Mouse (Mus musculus): ENCODE results near the gene Gipc2. TPM values are rescaled to one million over a fixed set of nuclear protein-coding genes. Genes with fewer than 3 reads are reported as not detected.
"Not testable (repeated sequence)": the region's sequence is repeated elsewhere in the genome, so short reads cannot be mapped to it uniquely, and the experiment has no call there.

Gipc2 gene
- polyA plus RNA-seq, 1 experiment from 2014 or later, result 3.1 TPM

DNA sequence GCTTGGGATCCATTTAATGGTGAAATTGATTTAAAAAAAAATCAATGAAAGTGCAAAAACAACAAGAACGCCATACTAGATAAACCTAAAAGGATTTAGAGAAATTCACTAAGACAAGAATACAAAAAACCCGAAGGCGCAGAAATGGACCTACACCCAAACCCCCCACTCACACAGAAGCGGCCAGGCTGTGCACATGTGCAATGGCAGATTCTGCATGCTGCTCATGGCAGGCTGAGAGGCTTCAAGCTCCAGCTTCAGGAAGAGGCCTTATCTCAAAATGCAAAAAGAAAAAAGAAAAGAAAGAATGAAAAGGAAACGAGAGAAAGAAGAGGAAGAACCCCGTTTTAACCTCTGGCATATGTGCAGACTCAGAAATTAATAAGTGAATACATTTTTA is 37.4 kb upstream of the Gipc2 start:
- H3K27ac ChIP-seq, result no peak overlapping the region
- H3K4me3 ChIP-seq, result no peak overlapping the region
- peaks cover under 1% of the 10 kb centered on the region; the same call in 1 of the 2 replicates for H3K4me1 ChIP-seq
- whole genome bisulfite sequencing, result 85% methylated on average over 6 of the region's 6 CpGs
- H3K9ac ChIP-seq, result no peak overlapping the region
- no peak overlapping the region for H3K4me2 ChIP-seq
- no peaks in the 10 kb centered on the region for H3K9me3 ChIP-seq
- no peak for ATAC-seq (ENCODE audit: insufficient number of reproducible peaks, insufficient read depth, low FRiP score, low TSS enrichment, low read depth)
- H3K27me3 ChIP-seq, result no peaks in the 10 kb centered on the region
- H3K36me3 ChIP-seq, result no peaks in the 10 kb centered on the region

DNA sequence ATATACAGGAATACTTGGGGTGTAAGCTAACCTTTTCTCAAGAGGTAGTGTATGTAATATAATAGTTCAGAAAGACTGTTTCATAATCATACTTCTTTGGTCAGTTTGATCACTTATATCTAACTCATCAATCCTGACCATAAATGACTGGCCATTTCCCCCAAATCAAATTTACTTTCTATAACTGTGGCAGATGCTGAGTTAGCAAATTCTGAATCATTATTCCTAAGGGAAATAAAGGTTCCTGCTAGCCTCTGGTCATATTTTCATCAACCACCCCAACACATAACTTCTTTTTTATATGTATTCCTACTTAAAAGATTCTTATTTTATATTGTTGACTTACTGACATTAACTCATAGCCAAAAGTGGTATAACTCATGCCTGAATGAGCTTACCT is 36.9 kb upstream of the Gipc2 start:
- Histone ChIP-seq H3K4me3 (no peak overlapping the region), H3K36me3 (no peaks in the 10 kb centered on the region), H3K4me1 (no peaks in the 10 kb centered on the region), H3K27me3 (no peaks in the 10 kb centered on the region), H3K9ac (no peak overlapping the region), H3K4me2 (no peak overlapping the region), H3K9me3 (no peaks in the 10 kb centered on the region), H3K27ac (no peak overlapping the region)
- no peak for ATAC-seq (ENCODE audit: insufficient number of reproducible peaks, insufficient read depth, low FRiP score, low TSS enrichment, low read depth)

DNA sequence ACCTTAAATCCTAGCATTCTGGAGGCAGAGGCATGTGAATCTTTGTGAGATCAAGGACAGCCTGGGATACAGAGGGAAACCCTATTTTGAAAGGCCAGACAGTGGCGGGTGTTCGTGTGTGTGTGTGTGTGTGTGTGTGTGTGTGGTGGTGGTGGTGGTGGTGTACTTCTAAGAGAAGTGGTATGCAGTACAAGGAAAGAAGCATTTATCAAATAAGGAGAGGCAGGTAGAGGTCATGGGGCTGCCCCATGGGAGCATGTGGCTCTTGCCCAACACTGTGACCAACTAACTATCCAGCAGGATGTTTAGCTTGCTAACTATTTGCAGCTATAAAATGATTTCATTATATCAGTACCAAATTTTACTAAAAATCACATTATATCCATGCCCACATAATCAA is 35.6 kb upstream of the Gipc2 start:
- H3K9ac ChIP-seq, result no peak overlapping the region
- no peaks in the 10 kb centered on the region for H3K4me1 ChIP-seq

DNA sequence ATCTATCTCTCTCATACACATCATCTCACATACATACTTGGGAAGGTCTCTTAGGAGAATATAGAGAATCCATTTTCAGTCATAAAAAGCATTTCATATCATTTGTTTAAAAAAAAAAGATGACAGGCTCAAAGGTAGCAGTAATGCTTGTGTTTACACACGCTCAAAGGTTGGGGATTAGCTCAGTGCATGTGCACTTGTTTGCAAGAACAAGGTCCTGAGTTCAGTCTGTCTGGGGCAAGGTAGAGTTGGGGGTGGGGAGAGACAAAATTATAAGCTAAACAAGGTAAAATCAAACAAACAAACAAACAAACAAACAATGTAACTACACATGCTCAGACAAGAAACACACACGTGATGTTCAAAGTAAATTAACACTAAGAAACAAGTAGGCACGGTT is 35.2 kb upstream of the Gipc2 start:
- no peaks in the 10 kb centered on the region for H3K4me1 ChIP-seq
- no peak overlapping the region for H3K9ac ChIP-seq
- H3K4me3 ChIP-seq, result no peak overlapping the region
- no peak for ATAC-seq (ENCODE audit: insufficient number of reproducible peaks, insufficient read depth, low FRiP score, low TSS enrichment, low read depth)
- H3K27ac ChIP-seq, result no peak overlapping the region
- H3K9me3 ChIP-seq, result no peaks in the 10 kb centered on the region
- H3K4me2 ChIP-seq, result no peak overlapping the region
- H3K36me3 ChIP-seq, result no peaks in the 10 kb centered on the region
- 86% methylated on average over 3 of the region's 3 CpGs for WGBS
- H3K27me3 ChIP-seq, result no peaks in the 10 kb centered on the region

More for the DNA sequence above, 35.6 kb upstream of the Gipc2 start:
- no peaks in the 10 kb centered on the region for H3K27me3 ChIP-seq
- H3K4me3 ChIP-seq, result no peak overlapping the region
- no peaks in the 10 kb centered on the region for H3K9me3 ChIP-seq
- H3K4me2 ChIP-seq, result no peak overlapping the region
- no peaks in the 10 kb centered on the region for H3K36me3 ChIP-seq
- WGBS, result 72% methylated on average over 2 of the region's 2 CpGs
- no peak overlapping the region for H3K27ac ChIP-seq
- ATAC-seq (ENCODE audit: insufficient number of reproducible peaks, insufficient read depth, low FRiP score, low TSS enrichment, low read depth), result no peak

DNA sequence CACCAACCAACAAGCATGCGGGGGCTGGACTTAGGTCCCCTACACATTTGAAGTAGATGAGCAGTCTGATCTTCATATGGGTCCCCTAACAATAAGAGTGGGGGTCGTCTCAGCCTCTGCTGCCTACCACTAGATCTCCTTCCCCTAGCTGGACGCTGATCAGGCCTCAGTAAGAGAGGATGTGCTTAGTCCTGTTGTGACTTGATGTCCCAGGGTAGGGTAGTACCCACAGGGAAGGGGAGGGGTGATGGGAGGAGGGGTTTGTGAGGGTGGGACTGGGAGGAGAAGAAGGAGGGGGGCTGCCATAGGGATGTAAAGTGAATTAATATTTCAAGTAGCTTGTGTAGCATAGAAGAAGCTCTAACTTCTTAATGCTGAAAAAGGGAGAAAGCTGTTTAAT is 33.1 kb upstream of the Gipc2 start:
- WGBS, result 50% methylated on average over 3 of the region's 3 CpGs
- H3K27me3 ChIP-seq, result no peaks in the 10 kb centered on the region
- H3K4me1 ChIP-seq, result no peaks in the 10 kb centered on the region
- no peaks in the 10 kb centered on the region for H3K9me3 ChIP-seq
- no peak overlapping the region for H3K4me3 ChIP-seq
- H3K9ac ChIP-seq, result no peak overlapping the region
- ATAC-seq (ENCODE audit: insufficient number of reproducible peaks, insufficient read depth, low FRiP score, low TSS enrichment, low read depth), result no peak
- H3K27ac ChIP-seq, result no peak overlapping the region
- H3K4me2 ChIP-seq, result no peak overlapping the region
- H3K36me3 ChIP-seq, result no peaks in the 10 kb centered on the region

DNA sequence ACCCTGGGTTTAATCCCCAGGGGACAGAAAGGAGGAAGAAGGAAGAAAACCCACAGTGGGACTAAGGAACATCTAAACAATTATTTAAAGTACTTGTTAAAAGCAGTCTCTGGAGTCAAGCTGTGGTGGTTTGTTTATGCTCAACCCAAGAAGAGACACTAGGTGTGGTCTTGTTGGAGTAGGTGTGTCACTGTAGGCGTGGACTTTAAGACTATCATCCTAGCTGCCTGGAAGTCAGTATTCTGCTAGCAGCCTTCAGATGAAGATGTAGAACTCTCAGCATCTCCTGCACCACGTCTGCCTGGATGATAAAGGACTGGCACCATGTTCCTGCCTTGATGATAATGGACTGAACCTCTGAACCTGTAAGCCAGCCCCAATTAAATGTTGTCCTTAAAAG is 31.2 kb upstream of the Gipc2 start:
- ATAC-seq (ENCODE audit: insufficient number of reproducible peaks, insufficient read depth, low FRiP score, low TSS enrichment, low read depth), result not testable (repeated sequence)
- WGBS, result 42% methylated on average over 2 of the region's 2 CpGs

DNA sequence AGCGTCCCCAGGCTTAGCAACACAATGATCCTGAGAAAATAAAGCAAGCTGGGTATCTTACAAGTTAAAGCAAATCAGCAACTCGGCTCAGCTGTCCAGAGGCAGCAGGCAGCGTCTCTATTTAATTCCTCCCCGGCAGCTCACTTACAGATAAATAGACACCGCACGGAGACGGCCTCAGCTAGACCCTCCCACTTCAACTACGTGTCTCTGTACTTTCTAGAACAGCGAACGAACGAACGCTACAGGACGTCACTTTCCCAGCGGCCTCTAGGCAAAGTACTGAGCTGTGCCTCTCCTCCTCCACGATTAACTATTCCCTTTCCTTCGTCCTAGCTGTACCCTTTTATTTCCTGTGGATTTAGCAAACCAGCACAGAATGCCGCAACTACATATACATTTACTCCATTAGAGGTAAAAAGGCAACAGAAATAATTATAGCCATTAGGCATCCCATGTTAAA is 27.6 kb upstream of the Gipc2 start:
- Histone ChIP-seq H3K4me3 (peak overlapping the region; percentile 57), H3K9me3 (no peaks in the 10 kb centered on the region), H3K27me3 (no peaks in the 10 kb centered on the region), H3K4me2 (peak overlapping the region; percentile 62), H3K4me1 (peaks cover 7% of the 10 kb centered on the region), H3K36me3 (no peaks in the 10 kb centered on the region), H3K27ac (peak overlapping the region; percentile 89), H3K9ac (peak overlapping the region; percentile 76)
- peak; percentile 97 for ATAC-seq (ENCODE audit: insufficient number of reproducible peaks, insufficient read depth, low FRiP score, low TSS enrichment, low read depth)
- under 1% methylated on average over 17 of the region's 17 CpGs for WGBS

More for the DNA sequence above, 31.2 kb upstream of the Gipc2 start:
- H3K27me3 ChIP-seq, H3K36me3 ChIP-seq, H3K4me3 ChIP-seq, H3K4me1 ChIP-seq, H3K9me3 ChIP-seq, H3K9ac ChIP-seq, H3K4me2 ChIP-seq, H3K27ac ChIP-seq: not testable (repeated sequence)

DNA sequence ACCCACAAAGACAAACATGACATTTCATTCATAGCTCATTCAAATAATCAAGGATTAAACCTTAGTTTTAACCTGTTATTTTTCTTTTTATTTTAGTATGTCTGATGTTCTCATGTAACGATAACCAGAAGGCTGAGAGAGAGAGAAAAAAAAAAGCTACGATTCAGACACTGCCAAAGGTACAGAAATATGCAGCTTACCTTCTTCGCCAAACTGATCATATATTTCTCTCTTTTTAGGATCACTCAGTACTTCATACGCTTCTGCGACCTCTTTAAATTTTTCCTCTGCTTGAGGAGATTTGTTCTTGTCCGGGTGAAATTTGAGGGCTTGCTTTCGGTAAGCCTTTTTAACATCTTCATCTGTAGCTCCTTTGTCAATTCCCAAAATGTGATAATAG is 27.1 kb upstream of the Gipc2 start:
- Histone ChIP-seq H3K9ac (peak overlapping the region; percentile 76), H3K4me2 (peak overlapping the region; percentile 62), H3K9me3 (no peaks in the 10 kb centered on the region), H3K4me1 (peaks cover 7% of the 10 kb centered on the region), H3K27ac (peak overlapping the region; percentile 89), H3K4me3 (peak overlapping the region; percentile 57), H3K36me3 (no peaks in the 10 kb centered on the region), H3K27me3 (no peaks in the 10 kb centered on the region)
- WGBS, result 3% methylated on average over 7 of the region's 7 CpGs
- ATAC-seq (ENCODE audit: insufficient number of reproducible peaks, insufficient read depth, low FRiP score, low TSS enrichment, low read depth), result no peak

DNA sequence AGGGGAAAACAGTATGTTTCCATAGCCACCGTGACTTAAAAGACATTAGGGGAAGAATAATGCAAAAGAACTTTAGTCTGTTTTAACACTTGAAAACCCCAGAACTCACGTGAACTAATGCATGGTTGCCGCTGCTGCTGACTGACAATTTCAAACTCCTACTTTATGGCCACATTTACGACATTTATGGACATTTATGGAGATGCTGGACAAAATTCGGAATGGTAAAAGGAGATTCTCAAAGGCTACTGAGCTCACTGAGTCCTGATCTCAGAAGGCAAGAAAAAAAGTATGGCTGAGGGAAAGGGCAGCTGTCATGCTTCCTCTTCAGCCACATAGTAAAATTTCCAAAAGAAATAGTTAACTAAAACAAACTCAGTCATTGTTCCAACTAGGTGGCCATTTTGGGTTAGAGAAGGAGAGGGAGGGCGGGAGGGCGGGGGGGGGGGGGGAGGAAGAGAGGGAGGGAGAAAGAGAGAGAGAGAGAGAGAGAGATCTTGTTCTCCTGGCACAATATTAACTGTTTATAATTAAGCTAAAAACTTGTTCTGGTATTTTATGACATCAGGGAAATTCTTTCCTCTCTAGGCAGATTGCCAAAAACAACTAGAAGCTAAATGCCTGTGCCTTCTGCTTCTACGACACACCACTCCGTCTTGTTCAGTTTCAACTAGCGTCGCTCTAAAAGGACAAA is 26.4 kb upstream of the Gipc2 start:
- peak overlapping the region; percentile 60 for H3K4me2 ChIP-seq
- H3K9me3 ChIP-seq, result no peaks in the 10 kb centered on the region
- H3K36me3 ChIP-seq, result no peaks in the 10 kb centered on the region
- H3K27me3 ChIP-seq, result no peaks in the 10 kb centered on the region
- 17% methylated on average over 11 of the region's 11 CpGs for WGBS
- peaks cover 7% of the 10 kb centered on the region for H3K4me1 ChIP-seq
- peak overlapping the region; percentile 75 for H3K27ac ChIP-seq
- ATAC-seq (ENCODE audit: insufficient number of reproducible peaks, insufficient read depth, low FRiP score, low TSS enrichment, low read depth), result no peak
- H3K9ac ChIP-seq, result peak overlapping the region; percentile 68
- H3K4me3 ChIP-seq, result peak overlapping the region; percentile 47

DNA sequence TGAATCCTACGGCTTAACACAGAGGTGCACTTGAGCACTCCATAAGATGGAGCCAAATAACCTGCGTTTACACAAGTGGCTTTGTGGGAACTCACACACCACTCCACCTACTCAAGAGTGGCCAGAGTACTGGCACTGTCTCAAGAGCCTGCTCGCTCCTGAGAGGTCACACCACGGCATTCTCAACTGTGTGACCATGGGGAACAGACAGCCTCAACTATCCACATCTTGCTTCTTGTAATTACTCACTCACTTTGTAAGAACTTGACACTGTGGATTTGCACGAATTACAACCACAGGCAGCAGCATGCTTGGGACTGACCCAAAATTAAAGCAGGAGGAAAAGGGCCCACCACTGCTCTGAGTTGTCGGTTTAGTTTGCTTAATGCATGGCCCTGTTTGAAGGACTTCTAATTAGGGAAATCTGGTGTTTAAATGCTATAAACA is 25.8 kb upstream of the Gipc2 start:
- 14% methylated on average over 6 of the region's 6 CpGs for WGBS
- peak overlapping the region; percentile 75 for H3K27ac ChIP-seq
- ATAC-seq (ENCODE audit: insufficient number of reproducible peaks, insufficient read depth, low FRiP score, low TSS enrichment, low read depth), result no peak
- no peaks in the 10 kb centered on the region for H3K9me3 ChIP-seq
- H3K9ac ChIP-seq, result peak overlapping the region; percentile 68
- peak overlapping the region; percentile 47 for H3K4me3 ChIP-seq
- no peaks in the 10 kb centered on the region for H3K27me3 ChIP-seq
- peak overlapping the region; percentile 60 for H3K4me2 ChIP-seq
- peaks cover 7% of the 10 kb centered on the region for H3K4me1 ChIP-seq
- H3K36me3 ChIP-seq, result no peaks in the 10 kb centered on the region

DNA sequence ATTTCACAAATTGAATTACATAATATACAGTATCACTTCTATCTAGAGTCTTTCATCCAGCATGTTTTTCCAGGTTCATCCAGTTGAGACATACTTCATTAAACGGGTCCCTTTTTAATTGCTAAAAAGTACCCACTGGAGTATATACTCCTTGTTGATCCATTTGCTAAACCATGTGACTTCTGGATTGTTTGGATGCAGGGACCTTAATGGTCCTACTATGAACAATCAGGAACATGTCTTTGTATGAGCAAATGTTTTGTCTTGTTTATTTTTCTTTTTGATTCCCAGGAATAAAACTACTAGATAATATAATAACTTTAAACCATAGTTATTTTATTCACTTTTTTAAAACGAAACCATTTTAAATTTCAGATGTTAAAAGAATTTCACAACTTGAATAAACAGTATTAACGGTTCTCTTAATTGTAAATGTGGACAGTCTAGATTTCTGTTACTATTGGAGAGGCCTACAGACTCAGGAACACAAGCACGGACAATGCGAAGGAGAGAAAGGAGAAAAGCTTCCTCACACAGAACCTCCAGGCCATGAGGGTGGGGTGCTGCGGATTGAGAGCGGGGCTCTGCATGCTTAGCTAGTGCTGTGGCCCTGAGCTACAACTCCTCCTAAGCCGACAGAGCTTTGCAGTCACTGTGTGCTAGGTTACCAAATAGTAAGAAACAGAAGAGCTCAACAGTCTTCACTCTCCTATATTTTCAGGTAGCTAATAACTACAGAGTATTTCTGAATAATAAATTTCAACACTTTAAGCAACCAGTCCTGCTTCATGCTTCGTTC is 24.8 kb upstream of the Gipc2 start:
- Histone ChIP-seq H3K9ac (peak overlapping the region; percentile 55), H3K36me3 (peaks cover 5% of the 10 kb centered on the region; the same call in 1 of the 2 replicates), H3K4me3 (peak overlapping the region; percentile 30), H3K27me3 (no peaks in the 10 kb centered on the region), H3K9me3 (no peaks in the 10 kb centered on the region), H3K4me1 (peaks cover 7% of the 10 kb centered on the region), H3K4me2 (peak overlapping the region; percentile 60), H3K27ac (no peak overlapping the region)
- ATAC-seq (ENCODE audit: insufficient number of reproducible peaks, insufficient read depth, low FRiP score, low TSS enrichment, low read depth), result no peak
- 71% methylated on average over 9 of the region's 9 CpGs for WGBS

DNA sequence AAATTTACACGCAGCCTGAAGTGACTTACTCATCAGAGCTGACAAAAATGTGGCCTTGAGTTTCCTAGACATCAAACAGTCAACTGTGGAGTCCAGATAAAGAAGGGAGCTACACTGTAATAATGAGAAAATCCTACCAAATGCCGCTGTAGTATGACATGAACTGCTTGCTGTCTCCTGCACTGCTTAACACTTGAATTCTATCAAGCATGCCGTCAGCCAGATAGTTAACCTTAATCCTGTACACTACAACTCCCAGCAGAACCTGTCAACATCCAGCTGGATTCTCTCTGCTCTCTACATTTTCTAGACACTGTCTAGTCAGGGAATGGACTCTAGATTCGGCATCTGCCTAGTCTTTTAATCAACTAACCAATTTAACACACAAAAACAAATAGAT is 23.3 kb upstream of the Gipc2 start:
- H3K9ac ChIP-seq, result no peak overlapping the region
- H3K36me3 ChIP-seq, result peaks cover 19% of the 10 kb centered on the region; the same call in 1 of the 2 replicates
- H3K27me3 ChIP-seq, result no peaks in the 10 kb centered on the region
- H3K27ac ChIP-seq, result no peak overlapping the region
- H3K4me1 ChIP-seq, result peaks cover 7% of the 10 kb centered on the region
- no peaks in the 10 kb centered on the region for H3K9me3 ChIP-seq
- 73% methylated on average over 4 of the region's 4 CpGs for WGBS
- H3K4me3 ChIP-seq, result no peak overlapping the region
- ATAC-seq (ENCODE audit: insufficient number of reproducible peaks, insufficient read depth, low FRiP score, low TSS enrichment, low read depth), result no peak
- no peak overlapping the region for H3K4me2 ChIP-seq
